Mouse (Mus musculus): ENCODE data around the gene Slc30a2. TPM values are rescaled to one million over a fixed set of nuclear protein-coding genes. Genes with fewer than 3 reads are reported as not detected.

The Slc30a2 gene
- total and polyA plus RNA-seq, 2 experiments from 2014 or later = 0.16 to 0.38 TPM

GRCm38 (mm10) chr4:134397732-134398131, 54.8 kb downstream of the Slc30a2 start:
- Histone ChIP-seq H3K9ac (replicated peaks; ENCODE audit: low read depth, low read length) (0 out of 2 replicates have a peak overlapping the region, but pooled peaks have one; percentile 69), H3K27ac (ENCODE audit: low read depth) (peak overlapping the region; percentile 81), H3K9me3 (replicated peaks; ENCODE audit: control insufficient read depth, low read length) (no peaks in the 10 kb centered on the region), H3K27me3 (ENCODE audit: control insufficient read depth, insufficient read depth, low read length) (no peaks in the 10 kb centered on the region), H3K4me1 (ENCODE audit: control insufficient read depth, insufficient read depth) (peaks cover 18% of the 10 kb centered on the region), H3K4me3 (ENCODE audit: low read depth, low read length) (no peak overlapping the region), H3K4me2 (ENCODE audit: low read depth, low read length) (peak overlapping the region; percentile 77; the same call in 1 of the 2 replicates), H3K36me3 (replicated peaks; ENCODE audit: control insufficient read depth, insufficient read depth, low read length) (no peaks in the 10 kb centered on the region)
- ATAC-seq (ENCODE audit: insufficient read depth, low read depth) (no peak), DNase-seq (ENCODE audit: low spot score) (no peak)
- 82% methylated on average over 9 of the region's 9 CpGs for WGBS
- TF ChIP-seq EP300 (IDR thresholded peaks at IDR 0.05; ENCODE audit: low read depth) = no peak
- no peak for TF ChIP-seq CTCF (IDR thresholded peaks at IDR 0.05; ENCODE audit: low read depth)

- Histone ChIP-seq H3K4me3 (ENCODE audit: low read depth, low read length) (no peak overlapping the region), H3K4me2 (ENCODE audit: low read depth, low read length) (no peak overlapping the region), H3K9ac (replicated peaks; ENCODE audit: low read depth, low read length) (no peak overlapping the region), H3K27ac (ENCODE audit: low read depth) (no peak overlapping the region), H3K36me3 (replicated peaks; ENCODE audit: control insufficient read depth, insufficient read depth, low read length) (no peaks in the 10 kb centered on the region), H3K4me1 (ENCODE audit: control insufficient read depth, insufficient read depth) (peaks cover 31% of the 10 kb centered on the region), H3K27me3 (ENCODE audit: control insufficient read depth, insufficient read depth, low read length) (no peaks in the 10 kb centered on the region), H3K9me3 (replicated peaks; ENCODE audit: control insufficient read depth, low read length) (no peaks in the 10 kb centered on the region)
- no peak for ATAC-seq (ENCODE audit: insufficient read depth, low read depth)
- no peak for TF ChIP-seq EP300 (IDR thresholded peaks at IDR 0.05; ENCODE audit: low read depth)
- no peak for TF ChIP-seq CTCF (IDR thresholded peaks at IDR 0.05; ENCODE audit: low read depth)
- no peak for DNase-seq (ENCODE audit: low spot score)
- 46% methylated on average over 5 of the region's 5 CpGs for WGBS
These were observed 57.2 kb downstream of the Slc30a2 start for GRCm38 (mm10) chr4:134400206-134400605.

GRCm38 (mm10) chr4:134401181-134401661, 58.2 kb downstream of the Slc30a2 start:
- H3K4me1 ChIP-seq (ENCODE audit: control insufficient read depth, insufficient read depth) = peaks cover 31% of the 10 kb centered on the region
- H3K36me3 ChIP-seq (replicated peaks; ENCODE audit: control insufficient read depth, insufficient read depth, low read length) = no peaks in the 10 kb centered on the region
- peak; percentile 36 for ATAC-seq (ENCODE audit: insufficient read depth, low read depth)
- DNase-seq (ENCODE audit: low spot score) = peak; percentile 45
- H3K4me2 ChIP-seq (ENCODE audit: low read depth, low read length) = peak overlapping the region; percentile 66
- peak overlapping the region; percentile 40 for H3K4me3 ChIP-seq (ENCODE audit: low read depth, low read length)
- H3K27me3 ChIP-seq (ENCODE audit: control insufficient read depth, insufficient read depth, low read length) = no peaks in the 10 kb centered on the region
- TF ChIP-seq CTCF (IDR thresholded peaks at IDR 0.05; ENCODE audit: low read depth) (no peak), EP300 (IDR thresholded peaks at IDR 0.05; ENCODE audit: low read depth) (no peak)
- H3K27ac ChIP-seq (ENCODE audit: low read depth) = no peak overlapping the region
- WGBS = 6% methylated on average over 19 of the region's 19 CpGs
- peak overlapping the region; percentile 45; the same call in 1 of the 2 replicates for H3K9ac ChIP-seq (replicated peaks; ENCODE audit: low read depth, low read length)
- H3K9me3 ChIP-seq (replicated peaks; ENCODE audit: control insufficient read depth, low read length) = no peaks in the 10 kb centered on the region

DNA sequence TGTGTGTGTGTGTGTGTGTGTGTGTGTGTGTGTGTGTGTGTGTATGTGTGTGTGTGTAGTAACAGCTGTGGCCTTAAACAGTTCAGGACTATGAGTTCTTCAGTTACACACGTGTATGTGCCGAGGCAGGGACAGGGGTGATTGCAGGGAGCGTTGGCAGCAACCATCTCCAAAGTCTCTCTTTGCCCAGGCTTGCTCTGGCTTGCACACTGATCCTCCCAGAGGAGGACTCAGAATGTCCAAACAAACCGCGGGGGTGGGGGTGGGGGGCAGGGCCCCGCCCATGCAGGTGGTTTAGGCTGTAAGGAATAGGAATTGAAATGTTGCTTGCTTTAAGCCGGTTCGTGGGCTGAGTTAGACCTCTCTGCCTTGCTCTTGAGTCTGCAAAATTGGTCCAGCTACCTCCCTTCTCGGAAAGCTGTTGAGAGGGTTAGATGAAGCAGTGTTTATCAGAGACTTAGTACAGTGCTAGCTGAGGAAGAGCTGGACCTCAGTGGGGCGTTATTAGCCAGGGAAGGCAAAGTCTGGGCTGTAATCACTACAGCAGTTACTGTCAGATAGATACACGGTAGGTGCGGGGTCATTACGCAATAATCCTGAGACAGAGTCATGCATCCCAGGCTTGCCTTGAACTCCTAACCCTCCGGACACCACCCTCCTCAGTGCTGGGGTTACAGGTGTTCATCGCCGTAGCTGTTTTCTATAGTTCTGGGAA, 59.0 kb downstream of the Slc30a2 start:
- Histone ChIP-seq H3K27ac (ENCODE audit: low read depth) (peak overlapping the region; percentile 17), H3K4me3 (ENCODE audit: low read depth, low read length) (no peak overlapping the region)
- ATAC-seq (ENCODE audit: insufficient read depth, low read depth) = peak; percentile 2; the same call in 1 of the 2 replicates

DNA sequence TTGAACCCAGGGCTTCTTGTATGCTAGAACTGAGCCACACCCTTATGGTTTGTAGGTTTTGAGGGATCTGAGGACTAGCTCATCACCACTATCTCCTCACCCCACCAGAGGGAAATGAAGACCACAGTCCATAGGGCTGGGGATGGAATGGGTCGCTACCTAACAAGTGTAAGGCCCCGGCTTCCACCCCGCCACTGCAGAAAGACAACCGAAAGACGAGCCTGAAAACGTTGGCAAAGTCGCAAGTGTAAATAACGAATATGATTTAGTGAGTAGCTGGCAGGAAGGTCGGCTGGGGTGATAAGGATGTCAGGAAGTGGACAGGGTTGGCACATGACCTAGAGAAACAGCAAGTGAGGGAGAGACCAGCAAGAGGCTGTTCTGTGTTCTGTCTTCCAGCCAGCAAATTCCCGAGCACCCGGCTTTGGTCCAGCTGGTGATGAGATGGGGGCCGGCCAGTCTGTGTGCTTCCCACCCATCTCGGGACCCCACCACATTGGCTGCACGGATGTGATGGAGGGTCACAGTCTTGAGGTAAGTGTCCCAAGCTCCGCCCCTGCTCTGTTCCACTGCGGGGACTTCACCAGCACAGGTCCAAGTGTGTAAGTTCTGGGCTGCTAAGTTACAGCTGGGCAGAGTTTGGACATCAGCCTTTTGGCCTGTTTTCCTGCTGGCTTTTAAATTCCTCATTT, 59.7 kb downstream of the Slc30a2 start:
- H3K4me3 ChIP-seq (ENCODE audit: low read depth, low read length) = no peak overlapping the region

More for the DNA sequence above, 59.0 kb downstream of the Slc30a2 start:
- peaks cover 31% of the 10 kb centered on the region for H3K4me1 ChIP-seq (ENCODE audit: control insufficient read depth, insufficient read depth)
- no peaks in the 10 kb centered on the region for H3K27me3 ChIP-seq (ENCODE audit: control insufficient read depth, insufficient read depth, low read length)
- no peak overlapping the region for H3K9ac ChIP-seq (replicated peaks; ENCODE audit: low read depth, low read length)
- no peak for DNase-seq (ENCODE audit: low spot score)
- WGBS = 54% methylated on average over 16 of the region's 16 CpGs
- no peaks in the 10 kb centered on the region for H3K9me3 ChIP-seq (replicated peaks; ENCODE audit: control insufficient read depth, low read length)
- H3K4me2 ChIP-seq (ENCODE audit: low read depth, low read length) = peak overlapping the region; percentile 66; the same call in 1 of the 2 replicates
- no peaks in the 10 kb centered on the region for H3K36me3 ChIP-seq (replicated peaks; ENCODE audit: control insufficient read depth, insufficient read depth, low read length)
- TF ChIP-seq CTCF (IDR thresholded peaks at IDR 0.05; ENCODE audit: low read depth) (no peak), EP300 (IDR thresholded peaks at IDR 0.05; ENCODE audit: low read depth) (no peak)

More for the DNA sequence above, 59.7 kb downstream of the Slc30a2 start:
- WGBS = 17% methylated on average over 16 of the region's 16 CpGs
- Histone ChIP-seq H3K4me1 (ENCODE audit: control insufficient read depth, insufficient read depth) (peaks cover 31% of the 10 kb centered on the region), H3K36me3 (replicated peaks; ENCODE audit: control insufficient read depth, insufficient read depth, low read length) (no peaks in the 10 kb centered on the region), H3K4me2 (ENCODE audit: low read depth, low read length) (peak overlapping the region; percentile 28; the same call in 1 of the 2 replicates), H3K9me3 (replicated peaks; ENCODE audit: control insufficient read depth, low read length) (no peaks in the 10 kb centered on the region), H3K27ac (ENCODE audit: low read depth) (peak overlapping the region; percentile 17), H3K9ac (replicated peaks; ENCODE audit: low read depth, low read length) (no peak overlapping the region), H3K27me3 (ENCODE audit: control insufficient read depth, insufficient read depth, low read length) (no peaks in the 10 kb centered on the region)
- DNase-seq (ENCODE audit: low spot score) (peak; percentile 78), ATAC-seq (ENCODE audit: insufficient read depth, low read depth) (peak; percentile 61)
- peak; percentile 67; the same call in 1 of the 2 replicates for TF ChIP-seq EP300 (IDR thresholded peaks at IDR 0.05; ENCODE audit: low read depth)
- TF ChIP-seq CTCF (IDR thresholded peaks at IDR 0.05; ENCODE audit: low read depth) = no peak

Measured in heart, postnatal 0 days (tissue).